Mouse (Mus musculus): ENCODE data around the gene Dbr1. TPM values are rescaled to one million over a fixed set of nuclear protein-coding genes. Genes with fewer than 3 reads are reported as not detected.

Gene Dbr1
- polyA plus RNA-seq (2012; ENCODE audit: insufficient read depth, insufficient read length, missing spikeins): 6.0 and 6.6 TPM in 2 replicates

GRCm38 (mm10) chr9:99575677-99576480 is at the start of gene Dbr1:
Gene Dbr1, plus strand, starts transcription at chr9:99575799.
- H3K4me3 ChIP-seq (ENCODE audit: insufficient read depth, low read depth, low read length): peak within 1 kb of the TSS; percentile 94
- H3K27ac ChIP-seq (replicated peaks; ENCODE audit: low read depth, low read length): peak within 1 kb of the TSS; percentile 35; the same call in 1 of the 2 replicates
- H3K4me1 ChIP-seq (ENCODE audit: control insufficient read depth, insufficient read depth, insufficient read length, low read length): no peaks in the 10 kb centered on the region

- Histone ChIP-seq H3K27ac (replicated peaks; ENCODE audit: low read depth, low read length) (no peak overlapping the region), H3K4me1 (ENCODE audit: control insufficient read depth, insufficient read depth, insufficient read length, low read length) (no peaks in the 10 kb centered on the region), H3K4me3 (ENCODE audit: insufficient read depth, low read depth, low read length) (no peak overlapping the region)
Observed at GRCm38 (mm10) chr9:99531865-99532264, 43.7 kb upstream of the Dbr1 start.

DNA sequence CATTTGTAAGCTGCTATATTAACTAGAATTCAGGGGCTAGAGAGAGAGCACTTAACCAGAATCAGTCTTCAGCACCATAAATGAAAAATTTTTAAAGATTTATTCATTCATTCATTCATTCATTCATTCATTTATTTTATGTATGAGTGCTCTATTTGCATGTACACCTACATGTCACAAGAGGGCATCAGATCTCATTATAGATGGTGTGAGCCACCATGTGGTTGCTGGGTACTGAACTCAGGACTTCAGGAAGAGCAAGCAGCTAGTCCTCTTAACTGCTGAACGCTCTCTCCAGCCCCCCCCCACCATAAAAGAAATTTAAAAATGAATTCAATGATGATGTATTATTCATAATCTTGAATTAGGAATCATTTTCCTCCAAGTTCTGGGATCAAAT is 29.3 kb upstream of the Dbr1 start:
- Histone ChIP-seq H3K4me1 (ENCODE audit: control insufficient read depth, insufficient read depth, insufficient read length, low read length) (no peaks in the 10 kb centered on the region), H3K4me3 (ENCODE audit: insufficient read depth, low read depth, low read length) (no peak overlapping the region)

DNA sequence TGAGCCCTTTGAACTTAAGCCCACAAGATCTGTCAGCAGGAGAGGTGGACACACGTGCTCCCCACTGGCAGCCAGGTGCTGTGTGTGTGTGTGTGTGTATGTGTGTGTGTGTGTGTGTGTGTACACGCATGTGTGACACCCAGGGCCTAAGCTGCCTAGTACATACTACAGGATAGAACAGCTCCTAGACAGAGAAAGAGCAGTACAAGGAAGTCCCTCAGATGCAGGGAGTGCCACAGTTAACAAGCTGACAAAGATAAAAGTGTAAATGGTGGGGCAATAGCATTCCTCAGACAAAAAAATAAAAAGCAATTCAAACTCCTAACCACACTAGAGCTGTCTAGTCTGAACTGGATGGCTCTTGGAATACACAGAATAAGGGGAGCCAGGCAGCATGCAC is 23.5 kb upstream of the Dbr1 start:
- H3K27ac ChIP-seq (replicated peaks; ENCODE audit: low read depth, low read length): no peak overlapping the region
- H3K4me3 ChIP-seq (ENCODE audit: insufficient read depth, low read depth, low read length): no peak overlapping the region
- no peaks in the 10 kb centered on the region; the same call in 1 of the 2 replicates for H3K4me1 ChIP-seq (ENCODE audit: control insufficient read depth, insufficient read depth, insufficient read length, low read length)

More for the DNA sequence above, 29.3 kb upstream of the Dbr1 start:
- H3K27ac ChIP-seq (replicated peaks; ENCODE audit: low read depth, low read length): no peak overlapping the region

DNA sequence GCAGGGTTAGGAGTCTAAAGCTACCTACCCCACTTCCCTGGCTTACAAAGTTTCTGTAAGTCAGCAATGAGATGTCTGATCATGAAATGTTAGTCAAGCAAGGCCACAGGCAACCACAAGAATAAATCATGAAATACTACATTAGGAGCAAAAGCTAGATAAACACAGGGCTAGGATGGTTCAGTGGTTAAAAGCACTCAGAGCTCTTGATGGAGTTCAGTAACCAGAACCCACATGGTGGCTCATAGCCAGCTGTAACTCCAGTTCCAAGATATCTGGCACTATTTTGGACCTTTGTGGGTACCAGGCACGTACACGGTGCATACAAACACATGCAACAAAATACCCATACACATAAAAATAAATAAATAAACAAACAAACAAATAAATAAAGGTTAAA is 22.6 kb upstream of the Dbr1 start:
- Histone ChIP-seq H3K4me3 (ENCODE audit: insufficient read depth, low read depth, low read length) (no peak overlapping the region), H3K27ac (replicated peaks; ENCODE audit: low read depth, low read length) (no peak overlapping the region), H3K4me1 (ENCODE audit: control insufficient read depth, insufficient read depth, insufficient read length, low read length) (peaks cover 3% of the 10 kb centered on the region)

GRCm38 (mm10) chr9:99554052-99554451 is 21.5 kb upstream of the Dbr1 start:
- Histone ChIP-seq H3K4me3 (ENCODE audit: insufficient read depth, low read depth, low read length) (no peak overlapping the region), H3K4me1 (ENCODE audit: control insufficient read depth, insufficient read depth, insufficient read length, low read length) (peaks cover 3% of the 10 kb centered on the region), H3K27ac (replicated peaks; ENCODE audit: low read depth, low read length) (no peak overlapping the region)

GRCm38 (mm10) chr9:99555253-99555652 is 20.3 kb upstream of the Dbr1 start:
- Histone ChIP-seq H3K27ac (replicated peaks; ENCODE audit: low read depth, low read length) (no peak overlapping the region), H3K4me1 (ENCODE audit: control insufficient read depth, insufficient read depth, insufficient read length, low read length) (peaks cover 3% of the 10 kb centered on the region), H3K4me3 (ENCODE audit: insufficient read depth, low read depth, low read length) (no peak overlapping the region)

- H3K4me1 ChIP-seq (ENCODE audit: control insufficient read depth, insufficient read depth, insufficient read length, low read length): peaks cover 3% of the 10 kb centered on the region
- H3K27ac ChIP-seq (replicated peaks; ENCODE audit: low read depth, low read length): no peak overlapping the region
- no peak overlapping the region for H3K4me3 ChIP-seq (ENCODE audit: insufficient read depth, low read depth, low read length)
Observed at GRCm38 (mm10) chr9:99557580-99558300, 17.9 kb upstream of the Dbr1 start.

DNA sequence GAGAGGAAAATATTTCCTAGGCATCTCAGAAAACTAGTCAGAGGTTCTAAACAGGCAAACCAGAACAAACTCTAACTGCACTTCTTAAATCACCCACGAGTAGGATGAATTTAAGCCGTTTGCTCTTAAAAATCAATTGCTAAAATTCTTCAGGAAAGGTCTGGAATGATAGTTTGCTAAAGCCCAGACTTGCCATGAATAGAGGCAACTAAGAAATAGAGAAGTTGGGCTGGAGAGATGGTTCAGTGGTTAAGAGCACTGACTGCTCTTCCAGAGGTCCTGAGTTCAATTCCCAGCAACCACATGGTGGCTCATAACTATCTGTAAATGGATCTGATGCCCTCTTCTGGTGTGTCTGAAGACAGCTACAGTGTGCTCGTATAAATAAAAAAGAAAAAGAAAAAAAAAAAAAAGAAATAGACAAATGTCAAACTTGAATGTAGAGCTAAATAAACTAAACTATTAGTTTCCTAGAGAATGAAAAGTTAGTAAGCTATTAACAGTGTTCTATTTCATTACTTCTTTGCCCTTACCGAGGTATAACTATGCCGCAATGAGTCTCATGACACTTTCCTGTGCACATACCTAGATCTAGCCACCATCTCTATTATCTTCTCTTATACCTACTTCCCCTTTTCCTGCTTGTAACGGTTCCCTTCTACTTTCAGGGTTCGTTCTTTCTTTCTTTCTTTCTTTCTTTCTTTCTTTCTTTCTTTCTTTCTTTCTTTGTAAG is 16.6 kb upstream of the Dbr1 start:
- Histone ChIP-seq H3K4me3 (ENCODE audit: insufficient read depth, low read depth, low read length) (no peak overlapping the region), H3K27ac (replicated peaks; ENCODE audit: low read depth, low read length) (no peak overlapping the region), H3K4me1 (ENCODE audit: control insufficient read depth, insufficient read depth, insufficient read length, low read length) (peaks cover 3% of the 10 kb centered on the region)

DNA sequence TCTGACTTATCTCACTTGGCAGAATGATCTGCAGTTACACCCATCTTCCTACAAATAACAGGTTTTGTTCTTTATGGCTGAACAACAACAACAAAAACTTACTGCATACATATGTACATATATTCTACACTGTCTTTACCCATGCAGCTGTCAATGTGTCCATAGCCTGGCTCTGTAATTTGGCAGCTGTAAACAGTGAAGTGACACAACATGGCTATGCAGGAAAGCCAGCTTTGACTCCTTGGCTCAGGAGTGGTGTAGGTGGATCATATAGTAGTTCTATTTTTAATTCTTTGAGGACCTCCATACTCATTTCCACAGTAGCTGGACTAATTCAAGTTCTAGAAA is 16.1 kb upstream of the Dbr1 start:
- H3K27ac ChIP-seq (replicated peaks; ENCODE audit: low read depth, low read length): no peak overlapping the region
- H3K4me3 ChIP-seq (ENCODE audit: insufficient read depth, low read depth, low read length): no peak overlapping the region
- peaks cover 3% of the 10 kb centered on the region for H3K4me1 ChIP-seq (ENCODE audit: control insufficient read depth, insufficient read depth, insufficient read length, low read length)

DNA sequence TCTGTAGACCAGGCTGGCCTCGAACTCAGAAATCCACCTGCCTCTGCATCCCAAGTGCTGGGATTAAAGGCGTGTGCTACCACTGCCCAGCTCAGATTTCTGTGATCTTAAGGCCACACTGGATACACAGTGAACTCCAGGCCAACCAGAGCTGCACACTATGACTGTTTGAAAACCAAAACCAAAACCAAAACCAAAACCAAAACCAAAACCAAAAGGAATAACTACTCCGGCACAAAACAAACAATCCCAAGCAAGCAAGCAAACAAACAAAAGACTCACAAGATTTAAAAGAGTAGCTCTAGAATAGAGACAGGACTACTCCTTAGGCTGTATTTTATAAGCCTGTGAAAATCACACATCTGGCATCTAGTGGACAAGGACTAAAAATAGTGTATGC is 15.2 kb upstream of the Dbr1 start:
- peak overlapping the region; percentile 43; the same call in 1 of the 2 replicates for H3K27ac ChIP-seq (replicated peaks; ENCODE audit: low read depth, low read length)
- H3K4me3 ChIP-seq (ENCODE audit: insufficient read depth, low read depth, low read length): peak overlapping the region; percentile 41
- H3K4me1 ChIP-seq (ENCODE audit: control insufficient read depth, insufficient read depth, insufficient read length, low read length): peaks cover 3% of the 10 kb centered on the region

GRCm38 (mm10) chr9:99563714-99564113 is 11.9 kb upstream of the Dbr1 start:
- Histone ChIP-seq H3K4me1 (ENCODE audit: control insufficient read depth, insufficient read depth, insufficient read length, low read length) (peaks cover 4% of the 10 kb centered on the region), H3K27ac (replicated peaks; ENCODE audit: low read depth, low read length) (no peak overlapping the region), H3K4me3 (ENCODE audit: insufficient read depth, low read depth, low read length) (no peak overlapping the region)

DNA sequence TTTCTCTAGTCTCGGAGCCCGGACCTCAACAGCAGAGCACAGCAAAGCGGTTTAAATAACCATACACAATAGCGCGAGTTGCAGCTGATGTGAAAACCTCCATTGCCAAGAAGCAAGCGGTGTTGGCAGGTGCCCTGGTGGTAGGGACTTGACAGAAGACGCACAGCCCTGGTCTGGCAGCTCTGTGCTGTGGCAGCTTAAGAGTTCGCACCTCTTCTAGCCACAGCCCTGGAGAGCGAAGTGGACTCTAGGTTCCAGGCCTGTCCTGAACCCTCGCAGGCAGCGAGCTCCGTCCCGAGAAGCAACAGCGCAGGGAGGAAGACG is 7.6 kb upstream of the Dbr1 start:
- Histone ChIP-seq H3K4me1 (ENCODE audit: control insufficient read depth, insufficient read depth, insufficient read length, low read length) (peaks cover 4% of the 10 kb centered on the region), H3K27ac (replicated peaks; ENCODE audit: low read depth, low read length) (peak overlapping the region; percentile 55; the same call in 1 of the 2 replicates), H3K4me3 (ENCODE audit: insufficient read depth, low read depth, low read length) (peak overlapping the region; percentile 80)

- peaks cover 4% of the 10 kb centered on the region for H3K4me1 ChIP-seq (ENCODE audit: control insufficient read depth, insufficient read depth, insufficient read length, low read length)
- peak within 1 kb of the TSS; percentile 96 for H3K27ac ChIP-seq (replicated peaks; ENCODE audit: low read depth, low read length)
- H3K4me3 ChIP-seq (ENCODE audit: insufficient read depth, low read depth, low read length): peak within 1 kb of the TSS; percentile 80
Observed at GRCm38 (mm10) chr9:99568347-99569070, 7.1 kb upstream of the Dbr1 start, which contains the start of gene Armc8. Gene Armc8, minus strand, starts transcription at chr9:99568899.

- peak overlapping the region; percentile 56 for H3K27ac ChIP-seq (replicated peaks; ENCODE audit: low read depth, low read length)
- peaks cover 4% of the 10 kb centered on the region for H3K4me1 ChIP-seq (ENCODE audit: control insufficient read depth, insufficient read depth, insufficient read length, low read length)
- H3K4me3 ChIP-seq (ENCODE audit: insufficient read depth, low read depth, low read length): peak overlapping the region; percentile 80
Observed at GRCm38 (mm10) chr9:99569071-99569397, 6.6 kb upstream of the Dbr1 start.
